Mouse (Mus musculus): Measurements from ENCODE around the gene Taf7l. TPM values are rescaled to one million over a fixed set of nuclear protein-coding genes. Genes with fewer than 3 reads are reported as not detected.

The Taf7l gene
- polyA plus RNA-seq (2012; ENCODE audit: insufficient read depth, insufficient read length, missing spikeins): not detected in 2 replicates

- no peak within 1 kb of the TSS for H3K27ac ChIP-seq (replicated peaks; ENCODE audit: low read depth, low read length)
- no peak within 1 kb of the TSS for H3K4me3 ChIP-seq (ENCODE audit: insufficient read depth, low read depth, low read length)
- no peaks in the 10 kb centered on the region for H3K4me1 ChIP-seq (ENCODE audit: control insufficient read depth, insufficient read depth, insufficient read length, low read length)
Observed at GRCm38 (mm10) chrX:134476290-134476689, at the start of gene Taf7l. Gene Taf7l (minus strand): TSS chrX:134476490.

- Histone ChIP-seq H3K27ac (replicated peaks; ENCODE audit: low read depth, low read length) (no peak overlapping the region), H3K4me3 (ENCODE audit: insufficient read depth, low read depth, low read length) (no peak overlapping the region), H3K4me1 (ENCODE audit: control insufficient read depth, insufficient read depth, insufficient read length, low read length) (no peaks in the 10 kb centered on the region)
Observed at GRCm38 (mm10) chrX:134525260-134525659, 49.0 kb upstream of the Taf7l start.

- Histone ChIP-seq H3K27ac (replicated peaks; ENCODE audit: low read depth, low read length) (no peak overlapping the region), H3K4me3 (ENCODE audit: insufficient read depth, low read depth, low read length) (no peak overlapping the region), H3K4me1 (ENCODE audit: control insufficient read depth, insufficient read depth, insufficient read length, low read length) (no peaks in the 10 kb centered on the region)
Observed at GRCm38 (mm10) chrX:134523772-134524171, 47.5 kb upstream of the Taf7l start.

GRCm38 (mm10) chrX:134509473-134509872 is 33.2 kb upstream of the Taf7l start:
- no peak overlapping the region for H3K27ac ChIP-seq (replicated peaks; ENCODE audit: low read depth, low read length)
- H3K4me1 ChIP-seq (ENCODE audit: control insufficient read depth, insufficient read depth, insufficient read length, low read length): no peaks in the 10 kb centered on the region
- H3K4me3 ChIP-seq (ENCODE audit: insufficient read depth, low read depth, low read length): no peak overlapping the region

GRCm38 (mm10) chrX:134507977-134508376 is 31.7 kb upstream of the Taf7l start:
- no peak overlapping the region for H3K27ac ChIP-seq (replicated peaks; ENCODE audit: low read depth, low read length)
- no peak overlapping the region for H3K4me3 ChIP-seq (ENCODE audit: insufficient read depth, low read depth, low read length)
- no peaks in the 10 kb centered on the region for H3K4me1 ChIP-seq (ENCODE audit: control insufficient read depth, insufficient read depth, insufficient read length, low read length)

GRCm38 (mm10) chrX:134500651-134501050 is 24.4 kb upstream of the Taf7l start:
- Histone ChIP-seq H3K27ac (replicated peaks; ENCODE audit: low read depth, low read length) (no peak overlapping the region), H3K4me1 (ENCODE audit: control insufficient read depth, insufficient read depth, insufficient read length, low read length) (no peaks in the 10 kb centered on the region), H3K4me3 (ENCODE audit: insufficient read depth, low read depth, low read length) (no peak overlapping the region)

GRCm38 (mm10) chrX:134481720-134482119 is 5.4 kb upstream of the Taf7l start:
- H3K4me3 ChIP-seq (ENCODE audit: insufficient read depth, low read depth, low read length): no peak overlapping the region
- H3K27ac ChIP-seq (replicated peaks; ENCODE audit: low read depth, low read length): no peak overlapping the region
- H3K4me1 ChIP-seq (ENCODE audit: control insufficient read depth, insufficient read depth, insufficient read length, low read length): no peaks in the 10 kb centered on the region

- H3K27ac ChIP-seq (replicated peaks; ENCODE audit: low read depth, low read length): no peak overlapping the region
- no peaks in the 10 kb centered on the region for H3K4me1 ChIP-seq (ENCODE audit: control insufficient read depth, insufficient read depth, insufficient read length, low read length)
- no peak overlapping the region for H3K4me3 ChIP-seq (ENCODE audit: insufficient read depth, low read depth, low read length)
Observed at GRCm38 (mm10) chrX:134474988-134475710, 1.1 kb downstream of the Taf7l start.

GRCm38 (mm10) chrX:134427307-134427706 is 49.0 kb downstream of the Taf7l start:
- Histone ChIP-seq H3K4me1 (ENCODE audit: control insufficient read depth, insufficient read depth, insufficient read length, low read length) (no peaks in the 10 kb centered on the region), H3K27ac (replicated peaks; ENCODE audit: low read depth, low read length) (no peak overlapping the region), H3K4me3 (ENCODE audit: insufficient read depth, low read depth, low read length) (no peak overlapping the region)

- Histone ChIP-seq H3K27ac (replicated peaks; ENCODE audit: low read depth, low read length) (no peak overlapping the region), H3K4me3 (ENCODE audit: insufficient read depth, low read depth, low read length) (no peak overlapping the region), H3K4me1 (ENCODE audit: control insufficient read depth, insufficient read depth, insufficient read length, low read length) (no peaks in the 10 kb centered on the region)
Observed at GRCm38 (mm10) chrX:134426819-134427218, 49.5 kb downstream of the Taf7l start.

- no peak overlapping the region for H3K4me3 ChIP-seq (ENCODE audit: insufficient read depth, low read depth, low read length)
- H3K4me1 ChIP-seq (ENCODE audit: control insufficient read depth, insufficient read depth, insufficient read length, low read length): no peaks in the 10 kb centered on the region
- no peak overlapping the region for H3K27ac ChIP-seq (replicated peaks; ENCODE audit: low read depth, low read length)
Observed at GRCm38 (mm10) chrX:134425798-134426197, 50.5 kb downstream of the Taf7l start.

GRCm38 (mm10) chrX:134424263-134424662 is 52.0 kb downstream of the Taf7l start:
- H3K27ac ChIP-seq (replicated peaks; ENCODE audit: low read depth, low read length): no peak overlapping the region
- no peaks in the 10 kb centered on the region for H3K4me1 ChIP-seq (ENCODE audit: control insufficient read depth, insufficient read depth, insufficient read length, low read length)
- H3K4me3 ChIP-seq (ENCODE audit: insufficient read depth, low read depth, low read length): no peak overlapping the region

- Histone ChIP-seq H3K27ac (replicated peaks; ENCODE audit: low read depth, low read length) (no peak overlapping the region), H3K4me1 (ENCODE audit: control insufficient read depth, insufficient read depth, insufficient read length, low read length) (no peaks in the 10 kb centered on the region), H3K4me3 (ENCODE audit: insufficient read depth, low read depth, low read length) (no peak overlapping the region)
Observed at GRCm38 (mm10) chrX:134420097-134420496, 56.2 kb downstream of the Taf7l start.

GRCm38 (mm10) chrX:134412096-134412495 is 64.2 kb downstream of the Taf7l start:
- Histone ChIP-seq H3K27ac (replicated peaks; ENCODE audit: low read depth, low read length) (no peak overlapping the region), H3K4me1 (ENCODE audit: control insufficient read depth, insufficient read depth, insufficient read length, low read length) (no peaks in the 10 kb centered on the region), H3K4me3 (ENCODE audit: insufficient read depth, low read depth, low read length) (no peak overlapping the region)
